Mouse (Mus musculus): ENCODE measurements around the gene Scd2.

DNA sequence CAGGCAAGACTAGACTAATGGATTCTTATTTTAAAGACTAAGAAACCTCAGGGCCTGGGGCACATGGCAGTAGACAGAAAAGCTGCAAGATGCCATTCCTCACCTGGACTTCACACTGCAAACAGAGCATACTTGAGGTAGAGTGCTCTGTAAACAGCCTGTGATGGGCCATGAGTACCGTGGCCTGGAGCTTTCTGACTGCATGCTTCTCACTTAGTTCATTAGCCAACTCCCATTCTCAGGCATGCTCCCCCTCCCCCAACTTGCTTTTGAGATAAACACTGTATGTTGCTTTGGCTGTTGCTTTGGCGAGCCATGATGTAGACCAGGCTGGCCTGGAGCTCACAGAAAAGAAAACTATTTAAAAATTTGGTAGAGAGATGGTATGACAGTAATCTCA is 7.4 kb upstream of the Scd2 start:
- TF ChIP-seq POLR2A (IDR thresholded peaks at IDR 0.05; ENCODE audit: extremely low read depth, insufficient read depth, low read length) (no peak), CTCF (IDR thresholded peaks at IDR 0.05; ENCODE audit: low read depth, low read length) (no peak)

Data from liver, adult 2 months (tissue).